Mouse (Mus musculus) embryonic facial prominence, embryonic 15.5 days (tissue): ENCODE results near the gene Zbtb41. TPM values are rescaled to one million over a fixed set of nuclear protein-coding genes. Genes with fewer than 3 reads are reported as not detected.
"Not testable (repeated sequence)": the region's sequence is repeated elsewhere in the genome, so short reads cannot be mapped to it uniquely, and the experiment has no call there.

Source experiments
- ATAC-seq: fragments of 200-750 bp; cut with Nextera tagmentation; 2 replicates; pipeline ENCODE4 v1.8.0; 2017; ENCODE audit warnings: low read depth, moderate TSS enrichment; ENCODE audit not compliant: insufficient number of reproducible peaks, low FRiP score, low TSS enrichment
- H3K27ac ChIP-seq: fragments of 300-500 bp; sonication (generic); replicated peaks from 2 replicates; pipeline ENCODE4 v1.5.1; 2015; ENCODE audit warnings: mild to moderate bottlenecking, inconsistent platforms
- H3K27me3 ChIP-seq: fragments of 300-500 bp; sonication (generic); 2 replicates; pipeline ENCODE4 v1.6.1; 2015; ENCODE audit warnings: inconsistent platforms
- H3K36me3 ChIP-seq: fragments of 300-500 bp; sonication (generic); 2 replicates; pipeline ENCODE4 v1.6.1; 2015; ENCODE audit warnings: mild to moderate bottlenecking, inconsistent platforms
- H3K4me1 ChIP-seq: fragments of 300-500 bp; sonication (generic); 2 replicates; pipeline ENCODE4 v1.6.1; 2015; ENCODE audit warnings: inconsistent platforms
- H3K4me2 ChIP-seq: fragments of 300-500 bp; sonication (generic); replicated peaks from 2 replicates; pipeline ENCODE4 v1.6.1; 2015; ENCODE audit warnings: mild to moderate bottlenecking, inconsistent platforms
- H3K4me3 ChIP-seq: fragments of 300-500 bp; sonication (generic); replicated peaks from 2 replicates; pipeline ENCODE4 v1.5.1; 2015; ENCODE audit warnings: mild to moderate bottlenecking, inconsistent platforms
- H3K9ac ChIP-seq: fragments of 300-500 bp; sonication (generic); 2 replicates; pipeline ENCODE4 v1.6.1; 2015; ENCODE audit warnings: inconsistent platforms
- H3K9me3 ChIP-seq: fragments of 300-500 bp; sonication (generic); replicated peaks from 2 replicates; pipeline ENCODE4 v1.6.1; 2016; ENCODE audit warnings: inconsistent platforms
- WGBS: fragments of 180-500 bp; shearing (Covaris S2); methylation state at CpG from one replicate; pipeline ENCODE4 v1.1.7; 2015; 5-methylcytosine and 5-hydroxymethylcytosine counted together
- polyA plus RNA-seq: library from polyadenylated mRNA; unstranded; fragments of >200 nt; fragmentation: Nextera tagmentation; extraction: Ambion mirVana; gene quantifications from 2 replicates; pipeline ENCODE4 v1.2.1, GENCODE M21; 2015

The Zbtb41 gene
- polyA plus RNA-seq, 1 experiment from 2014 or later: 6.7 TPM

- Histone ChIP-seq H3K27ac (peak overlapping the region; percentile 88), H3K9ac (peak overlapping the region; percentile 73), H3K36me3 (no peaks in the 10 kb centered on the region), H3K4me1 (peaks cover 28% of the 10 kb centered on the region), H3K4me2 (peak overlapping the region; percentile 62), H3K9me3 (no peaks in the 10 kb centered on the region), H3K27me3 (no peaks in the 10 kb centered on the region), H3K4me3 (peak overlapping the region; percentile 71)
- WGBS: 5% methylated on average over 8 of the region's 8 CpGs
- ATAC-seq: no peak
These were observed 590 bp upstream of the Zbtb41 start for GRCm38 (mm10) chr1:139421521-139421874.

DNA sequence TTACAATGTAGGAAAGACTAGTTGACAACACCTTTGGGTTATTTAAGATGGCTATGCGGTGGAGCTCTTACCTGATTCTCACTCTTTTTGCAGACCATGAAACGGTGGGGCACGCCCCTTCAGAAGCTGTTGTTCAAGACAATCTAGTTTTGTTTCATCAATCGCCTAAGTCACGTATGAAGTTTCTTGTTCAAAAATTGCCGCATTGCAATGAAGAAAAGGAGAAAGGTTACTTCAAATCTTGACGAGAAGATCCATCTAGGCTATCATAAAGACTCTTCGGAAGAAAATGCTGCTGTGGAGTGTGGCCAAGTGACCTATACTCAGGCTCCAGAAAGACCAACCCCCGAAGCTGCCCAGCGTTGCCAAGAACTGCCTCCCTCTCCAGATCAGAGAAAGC, 853 bp downstream of the Zbtb41 start:
- Histone ChIP-seq H3K9me3 (no peaks in the 10 kb centered on the region), H3K36me3 (no peaks in the 10 kb centered on the region), H3K4me2 (peak overlapping the region; percentile 62), H3K27ac (peak overlapping the region; percentile 88), H3K4me3 (peak overlapping the region; percentile 71), H3K9ac (peak overlapping the region; percentile 73; the same call in 1 of the 2 replicates), H3K27me3 (no peaks in the 10 kb centered on the region), H3K4me1 (peaks cover 28% of the 10 kb centered on the region)
- ATAC-seq: no peak
- 12% methylated on average over 10 of the region's 10 CpGs for WGBS

GRCm38 (mm10) chr1:139423931-139424330, 1.8 kb downstream of the Zbtb41 start:
- Histone ChIP-seq H3K4me1 (peaks cover 28% of the 10 kb centered on the region), H3K27me3 (no peaks in the 10 kb centered on the region), H3K9ac (no peak overlapping the region), H3K36me3 (0 out of 2 replicates have a peak, but pooled peaks cover under 1% of the 10 kb centered on the region), H3K27ac (no peak overlapping the region), H3K4me3 (peak overlapping the region; percentile 71), H3K4me2 (peak overlapping the region; percentile 62), H3K9me3 (no peaks in the 10 kb centered on the region)
- ATAC-seq: no peak
- 56% methylated on average over 10 of the region's 10 CpGs for WGBS

- H3K27ac ChIP-seq: no peak overlapping the region
- H3K4me1 ChIP-seq: peaks cover 28% of the 10 kb centered on the region
- ATAC-seq: no peak
- H3K4me2 ChIP-seq: peak overlapping the region; percentile 29
- peak overlapping the region; percentile 13 for H3K4me3 ChIP-seq
- no peak overlapping the region for H3K9ac ChIP-seq
- WGBS: 44% methylated on average over 3 of the region's 3 CpGs
- H3K9me3 ChIP-seq: no peaks in the 10 kb centered on the region
- no peaks in the 10 kb centered on the region for H3K27me3 ChIP-seq
- H3K36me3 ChIP-seq: peaks cover 9% of the 10 kb centered on the region
These were observed 2.9 kb downstream of the Zbtb41 start for GRCm38 (mm10) chr1:139425006-139425405.

DNA sequence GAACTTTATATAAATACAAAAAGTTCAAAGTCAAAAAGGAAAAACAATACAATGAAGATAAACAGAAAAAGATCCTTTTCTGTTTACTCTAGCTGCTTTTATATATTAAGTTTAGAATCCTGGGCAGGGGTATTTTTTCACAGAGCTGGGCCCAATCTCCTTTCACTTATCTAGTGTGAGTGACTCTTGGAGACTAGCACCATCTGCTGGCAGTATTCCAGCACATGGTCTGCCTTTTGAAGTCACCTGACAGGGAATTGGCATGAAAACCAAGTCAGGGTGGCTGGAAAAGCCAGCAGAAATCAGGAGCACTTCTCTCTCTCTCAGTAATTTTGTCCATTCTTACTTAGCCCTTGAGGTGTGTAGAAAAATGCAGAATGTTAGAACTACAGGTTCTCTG, 16.3 kb downstream of the Zbtb41 start:
- H3K4me1 ChIP-seq: no peaks in the 10 kb centered on the region
- no peak overlapping the region for H3K4me2 ChIP-seq
- H3K27me3 ChIP-seq: no peaks in the 10 kb centered on the region
- no peak overlapping the region for H3K4me3 ChIP-seq
- H3K27ac ChIP-seq: no peak overlapping the region
- H3K36me3 ChIP-seq: peaks cover 40% of the 10 kb centered on the region
- no peak overlapping the region for H3K9ac ChIP-seq
- ATAC-seq: no peak
- no peaks in the 10 kb centered on the region for H3K9me3 ChIP-seq

- peaks cover 26% of the 10 kb centered on the region for H3K36me3 ChIP-seq
- H3K27ac ChIP-seq, ATAC-seq, H3K9ac ChIP-seq, H3K9me3 ChIP-seq, H3K27me3 ChIP-seq, H3K4me3 ChIP-seq, H3K4me1 ChIP-seq, H3K4me2 ChIP-seq: not testable (repeated sequence)
- WGBS: 82% methylated on average over 9 of the region's 9 CpGs
These were observed 21.0 kb downstream of the Zbtb41 start for GRCm38 (mm10) chr1:139443103-139443502.

GRCm38 (mm10) chr1:139454340-139455225, 32.5 kb downstream of the Zbtb41 start, which contains the start of gene Aspm:
Gene Aspm (plus strand): TSS chr1:139454772.
- no peaks in the 10 kb centered on the region for H3K9me3 ChIP-seq
- H3K9ac ChIP-seq: peak within 1 kb of the TSS; percentile 52
- peak; percentile 98 for ATAC-seq
- H3K27ac ChIP-seq: no peak within 1 kb of the TSS; the same call in 1 of the 2 replicates
- H3K4me2 ChIP-seq: peak within 1 kb of the TSS; percentile 95
- peaks cover 13% of the 10 kb centered on the region for H3K4me1 ChIP-seq
- H3K27me3 ChIP-seq: no peaks in the 10 kb centered on the region
- under 1% methylated on average over 65 of the region's 65 CpGs for WGBS
- peak within 1 kb of the TSS; percentile 68 for H3K4me3 ChIP-seq
- H3K36me3 ChIP-seq: peaks cover 12% of the 10 kb centered on the region; the same call in 1 of the 2 replicates

DNA sequence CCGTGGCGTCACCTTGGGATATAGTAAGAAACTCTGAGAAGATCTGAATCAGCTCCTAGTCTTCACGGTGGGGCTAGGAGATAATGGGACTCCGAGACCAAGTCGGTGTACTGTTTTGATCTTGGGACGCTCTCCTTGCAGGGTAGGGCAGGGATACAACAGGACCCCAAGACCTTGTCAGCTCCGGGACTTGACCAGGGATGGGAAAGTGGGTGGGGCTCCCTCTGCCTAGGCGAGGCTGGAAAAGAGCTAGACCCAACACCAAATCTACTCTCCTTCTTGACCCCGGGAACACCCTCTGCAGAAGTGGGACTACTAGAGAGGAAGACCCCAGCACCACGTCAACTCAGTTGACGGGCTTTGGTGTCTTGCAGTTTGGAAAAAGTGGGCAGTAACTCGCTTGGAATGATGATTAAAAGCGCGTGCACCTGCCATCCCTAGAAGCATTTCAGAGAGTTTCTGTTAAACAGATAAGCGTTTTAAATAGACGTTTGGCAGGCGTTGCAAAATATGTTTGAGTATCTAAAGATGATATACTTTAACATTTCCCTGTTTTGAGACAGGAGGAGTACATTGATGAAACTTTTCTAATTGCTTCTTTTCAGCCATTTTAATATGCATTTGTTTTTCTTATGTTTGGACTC, 33.3 kb downstream of the Zbtb41 start:
- Histone ChIP-seq H3K27ac (no peak overlapping the region), H3K27me3 (no peaks in the 10 kb centered on the region), H3K4me2 (peak overlapping the region; percentile 95), H3K36me3 (peaks cover 12% of the 10 kb centered on the region; the same call in 1 of the 2 replicates), H3K9me3 (no peaks in the 10 kb centered on the region), H3K4me1 (peaks cover 13% of the 10 kb centered on the region), H3K9ac (peak overlapping the region; percentile 52), H3K4me3 (peak overlapping the region; percentile 68)
- ATAC-seq: no peak; the same call in 1 of the 2 replicates
- WGBS: 2% methylated on average over 17 of the region's 17 CpGs

GRCm38 (mm10) chr1:139460807-139461206, 38.7 kb downstream of the Zbtb41 start:
- no peak for ATAC-seq
- Histone ChIP-seq H3K27ac (no peak overlapping the region), H3K36me3 (peaks cover 24% of the 10 kb centered on the region), H3K4me1 (no peaks in the 10 kb centered on the region), H3K9ac (no peak overlapping the region), H3K4me2 (no peak overlapping the region), H3K4me3 (no peak overlapping the region), H3K27me3 (no peaks in the 10 kb centered on the region), H3K9me3 (no peaks in the 10 kb centered on the region)
- WGBS: 71% methylated on average over 5 of the region's 5 CpGs

GRCm38 (mm10) chr1:139465936-139466335, 43.8 kb downstream of the Zbtb41 start:
- no peak for ATAC-seq
- Histone ChIP-seq H3K4me2 (no peak overlapping the region), H3K27ac (no peak overlapping the region), H3K9ac (no peak overlapping the region), H3K36me3 (peaks cover 38% of the 10 kb centered on the region), H3K4me1 (no peaks in the 10 kb centered on the region), H3K9me3 (no peaks in the 10 kb centered on the region), H3K4me3 (no peak overlapping the region), H3K27me3 (no peaks in the 10 kb centered on the region)
- 91% methylated on average over 11 of the region's 11 CpGs for WGBS

- H3K36me3 ChIP-seq: peaks cover 60% of the 10 kb centered on the region
- no peak overlapping the region for H3K27ac ChIP-seq
- ATAC-seq: no peak
- H3K9me3 ChIP-seq: no peaks in the 10 kb centered on the region
- no peak overlapping the region for H3K4me3 ChIP-seq
- H3K27me3 ChIP-seq: no peaks in the 10 kb centered on the region
- no peak overlapping the region for H3K9ac ChIP-seq
- H3K4me2 ChIP-seq: no peak overlapping the region
- no peaks in the 10 kb centered on the region for H3K4me1 ChIP-seq
- WGBS: 85% methylated on average over 11 of the region's 11 CpGs
These were observed 56.8 kb downstream of the Zbtb41 start for GRCm38 (mm10) chr1:139478898-139479297.
